Mouse (Mus musculus): ENCODE measurements at regions not wholly inside any gene's neighbourhood (a gene's known extent, or its start where the extent isn't known, plus 50 kb on each side); places are given as distances from the start of the nearest gene placed in this dataset.
"Not testable (repeated sequence)": the region's sequence is repeated elsewhere in the genome, so short reads cannot be mapped to it uniquely, and the experiment has no call there.

- H3K27me3 ChIP-seq (ENCODE audit: control insufficient read depth in 1 of 2, insufficient read depth in 2 of 2, low read length in 2 of 2); DNase-seq (ENCODE audit: low read depth, low spot score); H3K27ac ChIP-seq (ENCODE audit: control insufficient read depth, low read depth, low read length); H3K9ac ChIP-seq (ENCODE audit: control insufficient read depth, low read depth, low read length, poor library complexity, severe bottlenecking); H3K9me3 ChIP-seq (replicated peaks; ENCODE audit: insufficient read depth, low read length); H3K79me2 ChIP-seq (ENCODE audit: control insufficient read depth, insufficient read depth, low read length, poor library complexity); H3K4me3 ChIP-seq (ENCODE audit: control insufficient read depth in 1 of 2, insufficient read depth in 1 of 2, low read depth in 2 of 2, low read length in 2 of 2): not testable (repeated sequence)
- H3K4me1 ChIP-seq (ENCODE audit: control insufficient read depth in 1 of 2, insufficient read depth in 2 of 2, low read length in 2 of 2): peaks cover 10 to 17% of the 10 kb centered on the region in 2 experiments
- peaks cover 0 to 14% of the 10 kb centered on the region in 2 experiments; a peak in 2 of 4 replicates for H3K36me3 ChIP-seq (ENCODE audit: control insufficient read depth in 1 of 2, insufficient read depth in 2 of 2, low read length in 2 of 2)
Measured at GRCm38 (mm10) chr3:138650671-138651070, 91.3 kb upstream of the Tspan5 start.

DNA sequence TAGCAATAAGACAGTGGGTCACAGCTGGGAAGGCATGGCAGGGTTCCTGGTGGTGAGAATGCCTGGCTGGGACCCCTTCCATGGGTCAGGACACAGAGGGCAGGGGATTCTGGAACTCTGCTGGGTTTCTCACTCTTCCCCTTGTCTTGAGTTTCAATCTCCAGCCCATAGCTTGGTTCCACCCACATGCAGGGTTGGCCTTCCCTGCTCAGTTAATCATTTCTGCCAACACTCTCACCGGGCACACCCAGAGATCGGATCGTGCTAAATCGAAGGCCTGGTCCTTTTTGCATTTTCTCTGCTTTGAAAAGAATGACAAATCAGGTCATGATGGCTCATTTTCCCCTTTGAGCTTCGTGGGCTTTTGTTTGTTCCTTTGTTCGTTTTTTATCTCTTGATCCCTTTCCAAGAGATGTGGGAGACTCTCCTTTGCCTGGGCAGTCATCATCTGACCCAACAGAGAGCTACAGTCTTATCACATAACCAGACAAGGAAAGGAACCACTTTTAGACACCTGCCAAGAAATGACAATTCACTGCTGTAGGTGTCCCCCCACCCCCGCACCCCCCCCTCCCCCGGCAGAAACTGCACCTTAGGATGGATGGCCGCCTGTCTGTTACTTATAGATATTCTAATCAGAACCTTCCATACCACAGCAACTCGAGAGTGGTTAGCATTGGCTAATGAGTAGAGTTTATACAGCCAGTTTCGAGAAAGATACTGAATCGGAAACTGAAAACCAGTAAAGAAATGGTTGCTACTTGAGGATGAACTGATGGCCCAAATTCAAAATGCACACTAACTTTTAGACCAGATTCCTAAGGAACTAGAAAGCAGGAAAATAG, 90.4 kb upstream of the Tspan5 start:
- Histone ChIP-seq H3K4me1 (ENCODE audit: control insufficient read depth in 1 of 2, insufficient read depth in 2 of 2, low read length in 2 of 2) (peaks cover 10 to 17% of the 10 kb centered on the region in 2 experiments), H3K79me2 (ENCODE audit: control insufficient read depth, insufficient read depth, low read length, poor library complexity) (no peaks in the 10 kb centered on the region)
- peak; percentile 84 for DNase-seq (ENCODE audit: low read depth, low spot score)

GRCm38 (mm10) chr3:138652206-138652605, 89.8 kb upstream of the Tspan5 start:
- H3K27me3 ChIP-seq (ENCODE audit: control insufficient read depth in 1 of 2, insufficient read depth in 2 of 2, low read length in 2 of 2): no peaks in the 10 kb centered on the region
- no peak for DNase-seq (ENCODE audit: low read depth, low spot score)
- H3K9me3 ChIP-seq (replicated peaks; ENCODE audit: insufficient read depth, low read length): no peaks in the 10 kb centered on the region
- H3K27ac ChIP-seq (ENCODE audit: control insufficient read depth, low read depth, low read length): peak overlapping the region; percentile 65
- H3K79me2 ChIP-seq (ENCODE audit: control insufficient read depth, insufficient read depth, low read length, poor library complexity): no peaks in the 10 kb centered on the region
- no peak overlapping the region for H3K9ac ChIP-seq (ENCODE audit: control insufficient read depth, low read depth, low read length, poor library complexity, severe bottlenecking)
- H3K36me3 ChIP-seq (ENCODE audit: control insufficient read depth in 1 of 2, insufficient read depth in 2 of 2, low read length in 2 of 2): peaks cover 0 to 14% of the 10 kb centered on the region in 2 experiments; a peak in 2 of 4 replicates
- TF ChIP-seq CTCF (IDR thresholded peaks at IDR 0.05 in 2 of 3, conservative IDR thresholded peaks at IDR 0.05 in 1 of 3; ENCODE audit: control insufficient read depth in 1 of 3, insufficient read depth in 1 of 3, low read depth in 2 of 3, low read length in 3 of 3, poor library complexity in 1 of 3, severe bottlenecking in 1 of 3) (no peak), TAL1 (IDR thresholded peaks at IDR 0.05; ENCODE audit: low read length) (no peak), EP300 (IDR thresholded peaks at IDR 0.05; ENCODE audit: low read depth in 1 of 2, low read length in 2 of 2) (no peak), MYC (IDR thresholded peaks at IDR 0.05; ENCODE audit: low read depth, low read length) (no peak), CHD2 (IDR thresholded peaks at IDR 0.05; ENCODE audit: low read length) (no peak), E2F4 (IDR thresholded peaks at IDR 0.05; ENCODE audit: borderline replicate concordance, low read depth, low read length) (no peak), NRF1 (IDR thresholded peaks at IDR 0.05; ENCODE audit: insufficient read depth, low read depth, low read length, poor library complexity, severe bottlenecking) (no peak), ETS1 (IDR thresholded peaks at IDR 0.05; ENCODE audit: low read depth, low read length) (no peak), GABPA (IDR thresholded peaks at IDR 0.05; ENCODE audit: low read depth, low read length) (no peak), ZKSCAN1 (IDR thresholded peaks at IDR 0.05; ENCODE audit: low read depth, low read length) (no peak), SIN3A (IDR thresholded peaks at IDR 0.05; ENCODE audit: low read length) (no peak), TBP (IDR thresholded peaks at IDR 0.05; ENCODE audit: low read depth, low read length) (no peak), TCF12 (IDR thresholded peaks at IDR 0.05; ENCODE audit: low read depth, low read length) (no peak)
- no peak overlapping the region for H3K4me3 ChIP-seq (ENCODE audit: control insufficient read depth in 1 of 2, insufficient read depth in 1 of 2, low read depth in 2 of 2, low read length in 2 of 2)
- peaks cover 10 to 17% of the 10 kb centered on the region in 2 experiments for H3K4me1 ChIP-seq (ENCODE audit: control insufficient read depth in 1 of 2, insufficient read depth in 2 of 2, low read length in 2 of 2)

More for the DNA sequence above, 90.4 kb upstream of the Tspan5 start:
- H3K4me3 ChIP-seq (ENCODE audit: control insufficient read depth in 1 of 2, insufficient read depth in 1 of 2, low read depth in 2 of 2, low read length in 2 of 2): no peak overlapping the region
- H3K27me3 ChIP-seq (ENCODE audit: control insufficient read depth in 1 of 2, insufficient read depth in 2 of 2, low read length in 2 of 2): no peaks in the 10 kb centered on the region
- no peak overlapping the region for H3K9ac ChIP-seq (ENCODE audit: control insufficient read depth, low read depth, low read length, poor library complexity, severe bottlenecking)
- peak overlapping the region; percentile 70 for H3K27ac ChIP-seq (ENCODE audit: control insufficient read depth, low read depth, low read length)
- no peaks in the 10 kb centered on the region for H3K9me3 ChIP-seq (replicated peaks; ENCODE audit: insufficient read depth, low read length)
- TF ChIP-seq MYB (IDR thresholded peaks at IDR 0.05; ENCODE audit: low read depth, low read length) (0 out of 2 replicates have a peak, but pooled peaks have one; percentile 43), USF1 (IDR thresholded peaks at IDR 0.05; ENCODE audit: low read depth, low read length) (peak; percentile 59; the same call in 1 of the 2 replicates), TCF12 (IDR thresholded peaks at IDR 0.05; ENCODE audit: low read depth, low read length) (peak; percentile 96), SIN3A (IDR thresholded peaks at IDR 0.05; ENCODE audit: low read length) (peak; percentile 59), ZMIZ1 (IDR thresholded peaks at IDR 0.05; ENCODE audit: low read depth, low read length) (no peak), RCOR1 (IDR thresholded peaks at IDR 0.05; ENCODE audit: low read depth, low read length) (peak; percentile 71), ETS1 (IDR thresholded peaks at IDR 0.05; ENCODE audit: low read depth, low read length) (peak; percentile 75), POLR2A (IDR thresholded peaks at IDR 0.05; ENCODE audit: control insufficient read depth in 1 of 2, insufficient read depth in 1 of 2, low read depth in 1 of 2, low read length in 2 of 2, poor library complexity in 1 of 2) (no peak), TAL1 (IDR thresholded peaks at IDR 0.05; ENCODE audit: low read length) (peak; percentile 72), KAT2A (conservative IDR thresholded peaks at IDR 0.05; ENCODE audit: low read depth, low read length) (0 out of 2 replicates have a peak, but pooled peaks have one; percentile 31), MAZ (IDR thresholded peaks at IDR 0.05; ENCODE audit: low read depth, low read length) (peak; percentile 84), GATA1 (IDR thresholded peaks at IDR 0.05; ENCODE audit: low read depth, low read length) (peak; percentile 81; the same call in 1 of the 2 replicates), E2F4 (IDR thresholded peaks at IDR 0.05; ENCODE audit: borderline replicate concordance, low read depth, low read length) (no peak), EP300 (IDR thresholded peaks at IDR 0.05; ENCODE audit: low read depth in 1 of 2, low read length in 2 of 2) (peak; percentile 90 to 93), JUND (IDR thresholded peaks at IDR 0.05; ENCODE audit: low read depth, low read length) (peak; percentile 65; the same call in 1 of the 2 replicates), MAX (IDR thresholded peaks at IDR 0.05; ENCODE audit: low read length) (0 out of 2 replicates have a peak, but pooled peaks have one; percentile 42)
- H3K36me3 ChIP-seq (ENCODE audit: control insufficient read depth in 1 of 2, insufficient read depth in 2 of 2, low read length in 2 of 2): peaks cover 0 to 14% of the 10 kb centered on the region in 2 experiments; a peak in 2 of 4 replicates
